Mouse (Mus musculus) MEL (cell line): Measurements from ENCODE around the gene Sel1l.

Experiments
- CTCF ChIP-seq, 3 experiments: IDR thresholded peaks in 2 of 3; conservative IDR thresholded peaks in 1 of 3; 2 replicates each; pipeline ENCODE4 v1.5.1; 2011 to 2012; ENCODE audit warnings: low read length in 3 of 3, low read depth in 2 of 3, mild to moderate bottlenecking in 2 of 3, improper control_type of control experiment in 1 of 3, inconsistent platforms in 1 of 3, mixed read lengths in 1 of 3, moderate library complexity in 1 of 3; ENCODE audit not compliant: control insufficient read depth in 1 of 3, insufficient read depth in 1 of 3, poor library complexity in 1 of 3, severe bottlenecking in 1 of 3
- E2F4 ChIP-seq: IDR thresholded peaks from 2 replicates; pipeline ENCODE4 v1.6.1; 2011; ENCODE audit warnings: low read depth, low read length, improper control_type of control experiment, borderline replicate concordance
- HCFC1 ChIP-seq: IDR thresholded peaks from 2 replicates; pipeline ENCODE4 v1.6.1; 2012; ENCODE audit warnings: low read depth, mild to moderate bottlenecking, inconsistent platforms, low read length, improper control_type of control experiment, moderate library complexity
- JUND ChIP-seq: IDR thresholded peaks from 2 replicates; pipeline ENCODE4 v1.6.1; 2011; ENCODE audit warnings: low read depth, mild to moderate bottlenecking, improper control_type of control experiment, low read length
- MAZ ChIP-seq: IDR thresholded peaks from 2 replicates; pipeline ENCODE4 v1.6.1; 2012; ENCODE audit warnings: low read depth, mild to moderate bottlenecking, inconsistent platforms, low read length, improper control_type of control experiment
- POLR2A ChIP-seq, 2 experiments: IDR thresholded peaks; 2 replicates each; pipeline ENCODE4 v1.6.1; 2011 to 2012; ENCODE audit warnings: low read length in 2 of 2, mild to moderate bottlenecking in 2 of 2, control low read depth in 1 of 2, improper control_type of control experiment in 1 of 2, low read depth in 1 of 2, moderate library complexity in 1 of 2; ENCODE audit not compliant: control insufficient read depth in 1 of 2, insufficient read depth in 1 of 2, poor library complexity in 1 of 2
- POLR2AphosphoS2 ChIP-seq: IDR thresholded peaks from 2 replicates; pipeline ENCODE4 v1.6.1; 2011; ENCODE audit warnings: low read length, improper control_type of control experiment
- TBP ChIP-seq: IDR thresholded peaks from 2 replicates; pipeline ENCODE4 v1.8.0; 2011; ENCODE audit warnings: low read depth, low read length, improper control_type of control experiment

- no peak for TF ChIP-seq CTCF (IDR thresholded peaks at IDR 0.05 in 2 of 3, conservative IDR thresholded peaks at IDR 0.05 in 1 of 3; ENCODE audit: control insufficient read depth in 1 of 3, insufficient read depth in 1 of 3, low read depth in 2 of 3, low read length in 3 of 3, poor library complexity in 1 of 3, severe bottlenecking in 1 of 3)
- TF ChIP-seq E2F4 = no peak
- no peak for TF ChIP-seq POLR2AphosphoS2
- TF ChIP-seq POLR2A (IDR thresholded peaks at IDR 0.05; ENCODE audit: control insufficient read depth in 1 of 2, insufficient read depth in 1 of 2, low read depth in 1 of 2, low read length in 2 of 2, poor library complexity in 1 of 2) = no peak
- no peak for TF ChIP-seq TBP
- no peak for TF ChIP-seq HCFC1
- no peak for TF ChIP-seq JUND
- TF ChIP-seq MAZ = no peak
These were observed 84.5 kb downstream of the Sel1l start for GRCm38 (mm10) chr12:91764471-91764870.
